Mouse (Mus musculus): Measurements from ENCODE around the gene Gm49396.
A peak's percentile ranks its signal among the peaks of the same experiment; 100 is the strongest.

The Gm49396 gene

DNA sequence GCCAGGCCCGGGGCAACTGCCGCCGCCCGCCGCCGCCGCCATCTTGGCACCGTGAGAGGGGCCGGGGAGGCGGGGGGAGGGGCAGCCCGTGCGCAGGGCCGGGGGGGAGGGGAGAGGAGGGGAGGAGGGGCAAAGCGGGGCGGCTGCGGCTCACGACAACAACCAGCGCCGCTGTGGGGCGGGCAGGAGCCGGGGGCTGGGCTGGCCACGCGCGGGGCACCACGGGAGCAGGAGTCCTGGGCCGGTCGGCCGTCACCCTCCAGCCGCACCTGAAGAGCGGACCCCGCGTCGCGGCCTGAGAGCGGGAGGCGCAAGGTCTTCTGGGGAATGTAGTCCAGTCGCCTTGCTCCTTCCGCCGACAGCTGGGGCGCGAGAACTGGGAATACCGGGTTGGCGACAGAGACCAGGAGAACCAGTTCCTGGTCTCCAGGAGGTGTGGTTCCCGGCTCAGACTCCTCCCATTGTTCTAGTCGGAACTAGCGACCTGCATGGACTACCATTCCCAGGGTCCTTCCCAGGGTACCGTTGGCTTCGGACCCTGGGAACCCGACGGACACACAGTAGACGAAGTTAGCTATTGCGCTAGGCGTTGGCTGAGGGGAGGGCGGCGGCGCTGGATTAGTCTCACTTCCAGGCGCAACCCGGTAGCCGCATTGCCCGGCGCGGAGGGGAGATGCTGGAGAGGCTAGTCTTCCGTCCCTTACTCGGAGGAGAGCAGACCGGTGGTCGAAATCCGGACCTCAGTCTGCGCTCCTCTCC lies 25.7 kb downstream of the Gm49396 start, which contains the start of gene Kmt2b:
Gene Kmt2b, minus strand, starts transcription at position 51 of the 759 bp plus-strand sequence.
- peak; percentile 98 for DNase-seq

DNA sequence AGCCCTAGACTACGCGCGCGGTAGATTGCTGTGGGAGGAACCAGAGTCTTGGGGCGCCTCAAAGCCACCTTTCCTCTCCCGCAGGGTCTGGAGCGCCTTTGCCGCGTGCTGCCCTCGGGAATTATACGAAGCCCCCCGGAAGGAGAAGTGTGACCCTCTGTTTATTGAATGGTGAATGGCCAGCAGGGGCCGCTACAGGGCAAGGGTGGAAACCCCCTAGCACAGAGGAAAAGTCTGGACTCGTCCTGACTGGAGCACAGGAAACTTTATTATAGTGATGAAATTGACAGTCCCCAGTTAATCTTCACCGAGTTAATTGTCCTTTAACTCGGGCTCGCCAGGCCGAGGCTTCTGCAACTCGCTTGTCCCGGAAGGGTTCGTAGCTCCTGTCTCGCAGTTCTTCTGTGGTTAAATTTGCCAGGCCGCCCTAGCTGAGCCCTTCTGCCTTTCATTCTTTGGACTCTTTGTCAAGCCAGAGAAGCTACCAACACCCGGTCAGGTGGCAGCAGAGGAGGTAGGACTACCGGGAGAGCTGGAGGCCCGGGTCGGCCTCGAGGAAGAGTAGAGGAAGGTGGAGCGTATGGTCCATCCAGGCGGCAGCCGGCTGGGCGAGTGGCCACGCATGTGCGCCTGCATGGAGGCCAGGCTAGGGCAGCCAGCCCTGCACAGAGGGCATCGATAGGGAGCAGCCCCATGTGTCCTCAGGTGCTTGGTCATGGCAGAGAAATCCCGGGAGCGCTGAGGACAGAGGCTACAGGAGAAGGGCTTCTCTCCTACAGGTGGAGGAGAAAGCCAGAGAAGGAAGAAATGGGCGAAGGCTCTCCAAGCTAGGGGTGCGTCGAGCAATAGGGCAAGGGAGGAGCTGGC lies 26.5 kb downstream of the Gm49396 start:
- peak; percentile 76 for DNase-seq

GRCm38 (mm10) chr7:30590927-30591604 lies 27.9 kb downstream of the Gm49396 start:
- DNase-seq = no peak

- DNase-seq = no peak
Observed at GRCm38 (mm10) chr7:30591605-30591951, 28.4 kb downstream of the Gm49396 start.

- DNase-seq = no peak
Observed at GRCm38 (mm10) chr7:30592772-30593423, 29.8 kb downstream of the Gm49396 start.

- DNase-seq = no peak
Observed at GRCm38 (mm10) chr7:30593579-30594509, 30.7 kb downstream of the Gm49396 start.

DNA sequence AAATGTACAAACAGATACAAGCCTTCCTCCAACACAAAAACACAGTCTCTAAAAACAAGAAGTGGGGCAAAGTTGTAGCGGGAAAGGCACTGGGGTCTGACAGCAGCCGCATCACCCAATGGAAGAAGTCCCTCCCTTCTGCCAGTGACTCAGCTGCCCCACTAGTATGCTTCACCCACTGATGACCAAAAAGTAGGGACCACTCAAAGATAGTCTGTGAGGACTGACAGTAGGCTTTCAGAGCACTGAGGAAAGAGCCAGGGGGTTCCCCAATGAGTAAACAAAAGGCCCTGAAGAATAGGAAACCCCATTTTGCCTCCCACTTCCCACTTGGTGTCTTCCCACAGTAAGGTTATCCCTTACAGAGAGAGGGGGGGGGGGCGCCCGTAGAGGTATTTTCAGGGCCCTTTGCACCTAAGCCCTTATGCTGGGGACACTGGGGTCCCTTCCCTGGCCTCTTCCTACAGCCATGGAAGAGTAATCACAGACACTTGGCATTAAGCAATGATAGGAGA lies 31.4 kb downstream of the Gm49396 start:
- no peak for DNase-seq

GRCm38 (mm10) chr7:30596093-30596492 lies 32.9 kb downstream of the Gm49396 start:
- no peak for DNase-seq

DNA sequence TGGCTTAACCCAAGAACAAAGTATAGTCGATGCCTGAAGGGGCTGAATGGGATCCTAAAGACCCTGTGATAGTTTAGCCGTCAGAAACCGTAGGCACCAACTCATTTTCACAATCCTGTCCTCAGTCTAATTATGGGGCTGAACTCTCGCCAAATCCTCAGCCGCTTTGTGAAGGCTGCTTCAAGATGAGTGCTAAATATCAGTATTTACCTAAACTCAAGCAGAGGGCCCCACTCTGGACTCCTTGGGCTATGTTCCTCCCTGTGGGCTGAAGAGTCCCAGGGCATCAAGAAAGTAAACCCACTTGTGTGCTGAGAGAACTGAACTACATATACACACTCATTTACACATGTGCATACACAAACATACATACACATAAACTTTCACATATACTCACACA lies 33.7 kb downstream of the Gm49396 start:
- DNase-seq = no peak

DNA sequence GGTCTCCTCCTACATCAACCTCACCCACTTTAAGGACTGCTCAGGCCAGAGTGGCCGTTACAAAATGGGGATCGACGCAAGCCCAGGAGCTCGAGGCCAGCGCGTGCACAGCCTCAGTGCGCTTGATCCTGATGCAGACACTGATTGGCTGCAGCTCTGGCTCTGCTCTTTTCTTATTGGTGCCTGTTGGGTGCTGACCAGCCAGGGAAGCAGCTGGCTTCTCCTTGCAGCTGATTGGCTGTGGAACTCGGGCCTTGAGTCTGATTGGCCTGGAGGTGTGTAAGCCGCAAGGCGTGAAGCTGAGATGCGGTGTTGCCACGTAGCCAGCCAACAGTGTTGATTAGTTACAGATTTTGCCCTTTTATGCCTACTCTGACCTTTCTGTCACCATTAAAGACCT lies 35.6 kb downstream of the Gm49396 start, which contains the start of gene Zbtb32:
Gene Zbtb32, minus strand, starts transcription at position 124 of the 400 bp plus-strand sequence.
- no peak for DNase-seq

DNA sequence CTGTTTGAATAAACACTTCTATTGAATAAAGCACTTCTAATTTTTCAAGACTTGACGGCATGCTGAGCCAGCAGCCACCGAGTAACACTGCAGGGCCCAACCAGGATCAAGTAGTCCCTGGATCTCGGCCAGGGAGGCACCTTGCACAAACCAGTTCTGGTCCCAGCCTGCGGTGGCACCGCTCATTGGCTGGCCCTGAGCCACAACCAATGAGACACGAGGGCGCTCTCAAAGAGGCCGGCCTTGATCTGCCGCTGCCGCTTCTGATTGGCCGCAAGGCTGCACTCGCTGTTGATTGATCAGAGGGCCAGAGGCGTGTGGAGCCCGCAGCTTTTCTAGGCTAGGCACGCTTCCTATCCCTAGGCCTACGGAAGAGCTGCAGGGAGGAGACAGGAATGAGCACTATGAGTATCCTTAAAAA lies 36.8 kb downstream of the Gm49396 start:
- DNase-seq = peak; percentile 96

DNA sequence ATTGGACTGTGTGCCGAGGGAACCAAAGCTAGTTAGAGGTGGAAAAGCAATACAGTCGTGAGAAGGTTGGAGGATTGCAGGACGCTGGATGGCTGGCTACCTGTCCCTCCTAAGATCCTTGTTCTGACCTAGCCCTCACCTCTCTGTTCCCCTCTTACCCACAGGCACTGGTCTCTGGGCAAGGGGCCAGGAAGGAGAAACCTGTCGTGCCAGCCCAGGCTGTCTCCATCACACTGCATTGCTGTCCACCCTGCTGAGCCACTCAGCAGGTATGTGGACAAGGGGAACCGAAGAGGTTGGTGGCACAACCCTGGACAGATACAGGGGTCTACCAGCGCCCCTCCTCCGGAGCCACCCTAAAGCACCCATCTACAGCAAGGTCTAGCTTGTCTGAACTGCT lies 37.5 kb downstream of the Gm49396 start:
- DNase-seq = no peak

DNA sequence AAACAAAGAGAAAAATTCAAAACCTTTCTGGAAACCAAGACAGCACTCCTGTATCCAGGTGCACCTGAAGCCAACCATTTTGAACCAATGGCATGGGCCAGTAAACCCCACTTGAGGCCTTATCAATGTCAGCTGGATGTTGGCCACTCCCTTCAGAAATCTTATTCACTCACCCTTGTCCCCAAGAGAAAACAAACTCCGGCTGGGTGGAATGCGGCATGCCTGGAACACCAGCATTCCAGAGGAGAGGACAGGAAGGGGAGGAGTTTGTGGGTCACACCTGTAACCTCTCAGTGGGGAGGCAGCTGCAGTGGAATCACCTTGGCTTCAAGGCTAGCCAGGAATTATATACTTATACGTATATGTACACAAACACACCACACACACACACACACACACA lies 39.4 kb downstream of the Gm49396 start:
- no peak for DNase-seq

GRCm38 (mm10) chr7:30604424-30604823 lies 41.3 kb downstream of the Gm49396 start:
- DNase-seq = no peak

DNA sequence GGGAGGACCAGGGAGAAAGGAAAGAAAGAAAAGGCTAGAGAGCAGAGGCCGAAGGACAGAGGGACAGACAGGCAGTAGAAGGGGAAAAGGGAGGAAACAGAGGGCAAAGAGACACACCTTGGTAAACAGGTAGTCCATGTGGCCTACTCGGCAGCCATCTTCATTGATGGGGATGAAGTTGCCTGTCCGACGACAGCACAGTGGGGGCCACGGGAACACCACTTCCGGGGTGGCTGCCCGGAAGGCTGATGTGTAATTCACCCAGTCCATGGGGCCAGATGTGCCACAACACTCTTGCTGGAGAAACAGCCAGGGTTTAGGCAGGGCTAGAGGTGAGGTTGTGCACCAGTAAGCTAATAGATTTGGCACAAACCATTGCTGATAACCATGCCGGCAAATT lies 41.8 kb downstream of the Gm49396 start:
- no peak for DNase-seq

GRCm38 (mm10) chr7:30607706-30608309 lies 44.7 kb downstream of the Gm49396 start:
- DNase-seq = no peak

DNA sequence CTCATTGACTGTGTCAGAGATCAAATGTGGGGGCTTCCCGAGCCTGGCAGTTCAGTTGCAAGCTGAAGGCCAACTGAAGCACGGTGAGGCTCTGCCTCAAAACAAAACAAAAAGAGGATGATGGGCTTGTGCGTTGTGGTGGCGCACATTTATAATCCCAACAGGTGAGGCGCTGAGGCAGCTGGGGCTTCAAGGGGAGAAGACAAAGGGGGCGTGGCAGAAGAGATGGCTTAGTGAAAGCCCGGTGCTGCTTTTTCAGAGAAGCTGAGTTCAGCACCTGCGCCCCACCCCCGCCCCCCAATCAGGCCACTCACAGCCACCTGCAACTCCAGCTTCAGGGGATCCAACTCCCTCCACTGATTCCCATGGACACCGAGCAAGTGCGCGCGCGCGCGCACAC lies 45.3 kb downstream of the Gm49396 start:
- no peak for DNase-seq

DNA sequence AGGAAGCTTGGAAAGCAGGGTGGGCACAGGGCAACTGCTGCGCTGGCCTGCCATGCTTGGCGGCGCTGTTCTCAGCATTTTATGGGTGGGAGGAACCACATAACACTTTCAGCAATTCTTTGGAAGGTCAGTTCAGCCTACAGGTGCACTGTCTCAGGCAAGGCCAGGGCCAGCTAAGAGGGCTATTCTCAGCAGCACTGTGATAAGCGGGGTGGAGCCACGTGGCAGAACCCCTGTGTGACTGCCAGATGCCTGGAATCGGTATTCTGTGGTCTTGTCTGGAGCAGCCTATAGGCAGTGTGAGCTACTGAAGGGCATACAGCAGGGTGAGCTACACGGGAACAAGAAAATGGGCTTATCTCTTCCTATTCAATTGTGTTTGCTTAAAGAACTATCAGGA lies 46.9 kb downstream of the Gm49396 start:
- no peak for DNase-seq

- DNase-seq = no peak
Observed at GRCm38 (mm10) chr7:30612654-30613402, 49.7 kb downstream of the Gm49396 start, which contains the start of gene Upk1a. Upk1a (minus strand) TSS chr7:30612847.

DNA sequence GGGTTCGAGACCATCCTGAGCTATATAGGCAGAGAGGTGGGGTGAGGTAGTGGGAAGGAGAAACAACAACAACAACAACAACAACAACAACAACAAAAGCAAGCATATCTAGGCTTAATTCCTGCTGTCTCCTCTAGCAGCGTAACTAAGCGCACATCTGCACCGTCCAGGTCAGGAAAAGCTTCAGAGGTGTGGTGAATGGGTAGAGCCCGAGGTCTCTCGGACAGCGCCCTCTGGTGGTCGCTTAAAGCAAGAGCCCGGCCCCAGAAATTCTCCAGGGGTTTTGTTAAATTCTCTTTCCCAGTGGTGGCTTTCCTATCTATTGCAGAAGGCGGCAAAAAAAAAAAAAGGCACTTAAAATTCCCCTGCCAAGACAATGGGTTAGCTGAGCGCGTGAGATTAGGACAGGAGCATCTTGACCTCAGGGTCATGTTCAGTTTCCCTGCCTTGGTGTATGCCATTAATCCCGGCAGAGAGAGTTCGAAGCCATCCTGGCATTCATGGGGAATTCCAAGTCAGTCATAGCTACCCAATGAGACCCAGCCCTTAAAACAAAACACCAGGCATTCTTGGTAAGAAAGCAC lies 50.5 kb downstream of the Gm49396 start:
- DNase-seq = no peak

All from right cerebral cortex, adult 18-20 months (tissue).